10 mouse cellular contexts compared by ENCODE assay signal in genomic region chr16:33337681-33338080, GRCm38 (mm10). TPM values are rescaled to one million over a fixed set of nuclear protein-coding genes. Genes with fewer than 3 reads are reported as not detected.
DNase-seq lines count a peak whose midpoint lies in the region; ATAC-seq and TF ChIP-seq lines count a peak whose summit lies in the region.
"Had no signal": no experiment of that assay in that cellular context is flagged by ENCODE, and none has a peak within 500 bp of the region (broad histone marks: within the 10 kb centered on the region; RNA-seq: fewer than 3 reads in every experiment).

No protein-coding gene starts in this region.

- ATAC-seq in hindbrain, embryonic 13.5 days (ENCODE audit: low FRiP score), result no peak
- no peak for ATAC-seq in hindbrain, embryonic 12.5 days (ENCODE audit: low FRiP score)
- ATAC-seq in lung, postnatal 0 days, result no peak

- no peak for DNase-seq in lung, postnatal 0 days (ENCODE audit: low spot score)
- DNase-seq in lung, postnatal 36 days, result no peak
- peak; percentile 38 for DNase-seq in T-cell, adult 2 months (ENCODE audit: low spot score)
- DNase-seq in left cerebral cortex, adult 18-20 months (ENCODE audit: low spot score in 2 of 2), result no peak
- DNase-seq in adrenal gland, adult (ENCODE audit: inconsistent age in 2 of 2, low spot score in 1 of 2), result no peak

- TF ChIP-seq EP300 in lung, postnatal 0 days (IDR thresholded peaks at IDR 0.05), result no peak

- no peak overlapping the region for H3K9ac ChIP-seq in hindbrain, embryonic 13.5 days
- H3K9ac ChIP-seq in hindbrain, embryonic 12.5 days, result no peak overlapping the region
- H3K9ac ChIP-seq in lung, postnatal 0 days (replicated peaks; ENCODE audit: low read depth), result no peak overlapping the region
- H3K9ac ChIP-seq: hindbrain, embryonic 14.5 days had no signal

- H3K36me3 ChIP-seq in hindbrain, embryonic 13.5 days, result no peaks in the 10 kb centered on the region
- no peaks in the 10 kb centered on the region for H3K36me3 ChIP-seq in hindbrain, embryonic 12.5 days
- H3K36me3 ChIP-seq in lung, postnatal 0 days (ENCODE audit: insufficient read depth, low read length), result no peaks in the 10 kb centered on the region
- H3K36me3 ChIP-seq in small intestine, adult 2 months (ENCODE audit: control insufficient read depth, insufficient read depth, low read length), result no peaks in the 10 kb centered on the region

- 83% methylated on average over 10 of the region's 10 CpGs for WGBS in hindbrain, embryonic 13.5 days
- WGBS in hindbrain, embryonic 12.5 days, result 86% methylated on average over 10 of the region's 10 CpGs
- 58% methylated on average over 10 of the region's 10 CpGs for WGBS in lung, postnatal 0 days
- 63% methylated on average over 10 of the region's 10 CpGs for WGBS in small intestine, adult 2 months

- no peak overlapping the region for H3K27ac ChIP-seq in hindbrain, embryonic 13.5 days
- no peak overlapping the region for H3K27ac ChIP-seq in hindbrain, embryonic 12.5 days
- no peak overlapping the region for H3K27ac ChIP-seq in lung, postnatal 0 days (ENCODE audit: low read length)
- no peak overlapping the region for H3K27ac ChIP-seq in small intestine, adult 2 months (ENCODE audit: insufficient read depth, low read depth, low read length)
- H3K27ac ChIP-seq: hindbrain, embryonic 14.5 days had no signal

- TF ChIP-seq CTCF in lung, postnatal 0 days (IDR thresholded peaks at IDR 0.05), result no peak
- TF ChIP-seq CTCF in small intestine, adult 2 months (IDR thresholded peaks at IDR 0.05; ENCODE audit: extremely low read depth, insufficient read length, insufficient replicate concordance, low read depth, low read length), result no peak

- H3K4me2 ChIP-seq in hindbrain, embryonic 13.5 days, result peak overlapping the region; percentile 13; the same call in 1 of the 2 replicates
- no peak overlapping the region for H3K4me2 ChIP-seq in hindbrain, embryonic 12.5 days (replicated peaks)
- H3K4me2 ChIP-seq in lung, postnatal 0 days (replicated peaks; ENCODE audit: low read depth, low read length), result peak overlapping the region; percentile 42

- H3K4me3 ChIP-seq in hindbrain, embryonic 13.5 days, result no peak overlapping the region
- H3K4me3 ChIP-seq in hindbrain, embryonic 12.5 days, result no peak overlapping the region
- peak overlapping the region; percentile 16 for H3K4me3 ChIP-seq in lung, postnatal 0 days (ENCODE audit: low read depth, low read length)
- H3K4me3 ChIP-seq in small intestine, adult 2 months (ENCODE audit: low read depth, low read length), result peak overlapping the region; percentile 36

- 0 out of 2 replicates have a peak, but pooled peaks cover 4% of the 10 kb centered on the region for H3K4me1 ChIP-seq in hindbrain, embryonic 13.5 days (replicated peaks)
- peaks cover 4% of the 10 kb centered on the region for H3K4me1 ChIP-seq in hindbrain, embryonic 12.5 days
- H3K4me1 ChIP-seq in lung, postnatal 0 days (ENCODE audit: insufficient read depth, low read depth, low read length), result no peaks in the 10 kb centered on the region
- no peaks in the 10 kb centered on the region; the same call in 1 of the 2 replicates for H3K4me1 ChIP-seq in small intestine, adult 2 months (ENCODE audit: control insufficient read depth, insufficient read depth, insufficient read length, low read length)

- TF ChIP-seq POLR2A in small intestine, adult 2 months (IDR thresholded peaks at IDR 0.05; ENCODE audit: low read depth, low read length), result no peak

- no peaks in the 10 kb centered on the region for H3K9me3 ChIP-seq in hindbrain, embryonic 13.5 days
- H3K9me3 ChIP-seq in hindbrain, embryonic 12.5 days (replicated peaks), result no peaks in the 10 kb centered on the region
- H3K9me3 ChIP-seq in lung, postnatal 0 days (ENCODE audit: low read length), result no peaks in the 10 kb centered on the region

- H3K27me3 ChIP-seq in hindbrain, embryonic 13.5 days, result no peaks in the 10 kb centered on the region
- H3K27me3 ChIP-seq in hindbrain, embryonic 12.5 days, result no peaks in the 10 kb centered on the region
- no peaks in the 10 kb centered on the region for H3K27me3 ChIP-seq in lung, postnatal 0 days (replicated peaks; ENCODE audit: insufficient read depth, low read length)
- H3K27me3 ChIP-seq in small intestine, adult 2 months (ENCODE audit: control insufficient read depth, insufficient read depth, low read length), result no peaks in the 10 kb centered on the region
- H3K27me3 ChIP-seq: Patski had no signal

RNA-seq across cellular contexts. Expression of gene Zfp148, which starts 43.0 kb away (rescaled TPM):
- polyA plus RNA-seq in hindbrain, embryonic 13.5 days (2015; fragmentation: Nextera tagmentation; extraction: Ambion mirVana), result 50.6 and 52.3 TPM in 2 replicates
- polyA plus RNA-seq in hindbrain, embryonic 12.5 days (2016; fragmentation: Nextera tagmentation; extraction: Ambion mirVana), result 59.0 and 62.5 TPM in 2 replicates
- polyA plus RNA-seq in lung, postnatal 0 days (2015; fragmentation: Nextera tagmentation; extraction: Ambion mirVana), result 30.3 and 35.9 TPM in 2 replicates
- 1.5 and 4.0 TPM in 2 replicates for polyA plus RNA-seq in small intestine, adult 2 months (2012; rRNA removed)
- 100 to 1,000 TPM; 181 to 182 TPM for total RNA-seq in left cerebral cortex, adult 18-20 months (2021)

Comparison
In these comparisons a context has a peak if more than half of its experiments do, and no peak if none do; other contexts are left out.
1. H3K4me3 ChIP-seq: peak in lung, postnatal 0 days (single experiment) and small intestine, adult 2 months (single experiment); none in hindbrain, embryonic 13.5 days (single experiment) and hindbrain, embryonic 12.5 days (single experiment).